Mouse (Mus musculus): Measurements from ENCODE around the gene Gm7876. TPM values are rescaled to one million over a fixed set of nuclear protein-coding genes. Genes with fewer than 3 reads are reported as not detected.

Gm7876 gene
- total RNA-seq (2023) = not detected

DNA sequence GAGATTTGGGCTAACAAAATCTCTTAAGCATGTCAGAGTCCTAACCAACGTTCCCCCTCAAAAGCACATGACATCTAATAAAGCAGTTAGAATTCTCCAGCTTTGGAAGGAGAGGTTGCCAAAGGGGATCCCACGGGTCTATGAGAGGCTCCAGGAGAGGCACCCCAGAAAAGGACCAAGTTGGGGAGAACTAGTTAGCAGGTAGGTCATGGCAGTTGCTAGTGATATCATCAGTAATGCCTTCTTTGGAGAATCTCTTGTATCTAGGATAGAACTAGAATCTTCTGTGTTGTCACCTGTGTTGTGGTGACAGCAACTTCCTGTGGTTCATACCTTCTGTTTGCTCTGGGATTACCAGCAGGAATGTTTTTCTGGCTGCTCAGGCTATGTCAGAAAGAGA, at the start of gene Gm7876:
Gene Gm7876 (plus strand): TSS at position 301 of the 400 bp plus-strand sequence.

DNA sequence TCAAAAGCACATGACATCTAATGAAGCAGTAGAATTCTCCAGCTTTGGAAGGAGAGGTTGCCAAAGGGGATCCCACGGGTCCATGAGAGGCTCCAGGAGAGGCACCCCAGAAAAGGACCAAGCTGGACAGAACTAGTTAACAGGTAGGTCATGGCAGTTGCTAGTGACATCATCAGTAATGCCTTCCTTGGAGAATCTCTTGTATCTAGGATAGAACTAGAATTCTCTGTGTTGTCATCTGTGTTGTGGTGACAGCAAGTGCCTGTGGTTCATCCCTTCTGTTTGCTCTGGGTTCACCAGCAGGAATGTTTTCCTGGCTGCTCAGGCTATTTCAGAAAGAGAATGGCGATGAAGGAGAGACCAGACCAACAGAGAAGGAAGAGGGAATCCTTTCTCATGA, 45.1 kb upstream of the Gm7876 start, which contains the start of gene Gm3239:
Gene Gm3239 (plus strand): TSS at position 301 of the 400 bp plus-strand sequence.

DNA sequence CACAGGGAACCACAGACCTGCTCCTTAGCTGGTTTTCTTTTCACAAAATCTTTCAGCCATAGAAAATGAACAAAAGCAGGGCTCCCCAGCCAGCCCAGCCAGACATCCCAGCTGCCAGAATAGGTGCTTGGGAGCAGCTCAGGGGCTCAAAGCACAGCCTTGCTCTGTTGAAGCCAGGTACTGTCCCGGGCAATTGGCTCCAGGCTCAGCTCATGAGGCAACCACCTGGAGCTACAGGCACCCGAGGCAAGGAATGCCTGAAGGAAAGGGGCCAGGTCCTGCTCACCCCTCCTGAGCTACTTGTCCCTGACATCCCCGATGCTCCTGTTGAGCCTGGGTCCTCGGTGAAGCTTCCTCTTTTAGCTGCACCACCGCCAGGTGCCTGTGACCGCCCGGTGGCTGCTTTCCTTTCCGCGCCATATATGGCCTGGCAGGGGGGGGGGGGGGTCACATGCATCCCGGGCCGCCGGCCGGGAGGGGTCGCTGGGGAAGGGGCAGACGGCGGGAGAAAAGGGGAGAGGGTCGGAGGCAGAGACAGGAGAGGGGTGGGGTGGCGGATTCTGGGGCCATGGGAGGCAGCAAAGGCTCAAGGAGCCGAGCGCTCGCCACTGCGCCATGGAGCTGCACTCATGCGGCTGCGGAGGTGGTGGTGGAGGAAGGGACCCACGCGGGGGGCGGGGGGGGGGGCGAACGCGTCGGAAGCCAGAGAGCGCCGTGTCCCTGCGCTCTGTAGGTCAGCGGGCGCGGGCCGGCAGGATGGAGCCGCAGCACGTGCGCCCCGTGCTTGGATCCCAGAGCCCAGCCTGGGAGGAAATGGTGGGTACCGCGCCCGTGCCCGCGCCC, 17.2 kb downstream of the Gm7876 start, which contains the start of gene Gm3252:
Gene Gm3252 (plus strand): TSS at position 738 of the 843 bp plus-strand sequence.

Other genes starting within 250 kb of the Gm7876 start
- gene Gm3182, start 227.5 kb upstream of the Gm7876 start, total RNA-seq (2023) = not detected
- gene Gm3047, start 153.8 kb upstream of the Gm7876 start, total RNA-seq (2023) = not detected
- not detected for gene Gm8159, start 76.9 kb upstream of the Gm7876 start, total RNA-seq (2023)
- gene Gm3239, start 45.0 kb upstream of the Gm7876 start, total RNA-seq (2023) = not detected
- gene Gm3252, start 17.5 kb downstream of the Gm7876 start, total RNA-seq (2023) = not detected
- not detected for gene Gm9602, start 67.1 kb downstream of the Gm7876 start, total RNA-seq (2023)
- not detected for gene Gm3269, start 128.9 kb downstream of the Gm7876 start, total RNA-seq (2023)
- not detected for gene Gm3264, start 146.3 kb downstream of the Gm7876 start, total RNA-seq (2023)
- gene Gm3278, start 183.2 kb downstream of the Gm7876 start, total RNA-seq (2023) = not detected

Measured in B cell, adult 67 days (primary cell).